Mouse (Mus musculus) heart, postnatal 14 days (tissue): ENCODE data around the gene Nsa2. TPM values are rescaled to one million over a fixed set of nuclear protein-coding genes. Genes with fewer than 3 reads are reported as not detected.

Experiments used
- DNase-seq, 2 experiments: peaks; one replicate each; pipeline ENCODE4 v3.0.0; 2021 to 2022
- intact Hi-C: fragments of 180-260 bp; cut with DNase I; formaldehyde crosslinking; loops from one replicate; pipeline ENCODE4 v1.15.1; 2025
- total RNA-seq, 2 experiments: library from RNA; stranded (reverse); gene quantifications; 2 replicates each; pipeline ENCODE4 v1.2.3; 2021

The Nsa2 gene
- total RNA-seq, 2 experiments from 2014 or later: 49.9 to 50.5 TPM

GRCm38 (mm10) chr13:97095726-97096125, 42.0 kb downstream of the Nsa2 start:
- intact Hi-C loops: loop anchor here (10.0 kb wide), 1 partner anchor 241 kb away; no protein-coding TSS in a partner anchor
- DNase-seq: no peak

- DNase-seq: no peak
- intact Hi-C loops: no loop called here
Observed at GRCm38 (mm10) chr13:97088183-97088582, 49.6 kb downstream of the Nsa2 start.

GRCm38 (mm10) chr13:97087421-97087820, 50.3 kb downstream of the Nsa2 start:
- intact Hi-C loops: no loop called here
- DNase-seq: no peak

- intact Hi-C loops: no loop called here
- DNase-seq: no peak
Observed at GRCm38 (mm10) chr13:97086316-97086715, 51.4 kb downstream of the Nsa2 start.

GRCm38 (mm10) chr13:97082432-97082831, 55.3 kb downstream of the Nsa2 start:
- intact Hi-C loops: no loop called here

GRCm38 (mm10) chr13:97080615-97081014, 57.1 kb downstream of the Nsa2 start:
- intact Hi-C loops: no loop called here
- DNase-seq: no peak

More at GRCm38 (mm10) chr13:97082432-97082831, 55.3 kb downstream of the Nsa2 start:
- DNase-seq: no peak

GRCm38 (mm10) chr13:97080201-97080600, 57.5 kb downstream of the Nsa2 start:
- no peak for DNase-seq
- intact Hi-C loops: no loop called here

Other genes with a start within 250 kb of the Nsa2 start
- gene Gcnt4, start 213.2 kb downstream of the Nsa2 start, total RNA-seq: under 1 TPM; 0.22 TPM
- not detected for gene 1700029F12Rik, start 103.6 kb downstream of the Nsa2 start, total RNA-seq
- gene Fam169a, start 70.7 kb downstream of the Nsa2 start, total RNA-seq: under 1 TPM; 0.24 to 0.29 TPM
- gene Gm6169, start 38.7 kb downstream of the Nsa2 start, total RNA-seq: 10 to 100 TPM in 1 of 2 experiments, under 1 TPM in 1; 0.63 to 14.3 TPM
- gene Gfm2, start within 50 bp of the Nsa2 start, total RNA-seq: 10 to 100 TPM; 45.4 TPM
- gene Hexb, start 60.4 kb upstream of the Nsa2 start, total RNA-seq: 10 to 100 TPM; 22.9 to 24.4 TPM
- 10 to 100 TPM; 11.2 to 11.3 TPM for gene Enc1, start 103.2 kb upstream of the Nsa2 start, total RNA-seq